Comparison of ENCODE assay signal across 14 mouse cellular contexts in genomic region chr6:30550496-30551192, GRCm38 (mm10). TPM values are rescaled to one million over a fixed set of nuclear protein-coding genes. Genes with fewer than 3 reads are reported as not detected.
A peak's percentile ranks its signal among the peaks of the same experiment; 100 is the strongest.
DNase-seq lines count a peak whose midpoint lies in the region; ATAC-seq lines count a peak whose summit lies in the region.
"Had no signal": no experiment of that assay in that cellular context is flagged by ENCODE, and none has a peak within 500 bp of the region (broad histone marks: within the 10 kb centered on the region; RNA-seq: fewer than 3 reads in every experiment).

No protein-coding gene starts in this region.

- no peak for ATAC-seq in neural tube, embryonic 11.5 days (ENCODE audit: insufficient read depth, low FRiP score, low TSS enrichment)
- ATAC-seq in forebrain, embryonic 12.5 days (ENCODE audit: low FRiP score) = no peak
- ATAC-seq in limb, embryonic 15.5 days (ENCODE audit: insufficient number of reproducible peaks, low FRiP score, low TSS enrichment, low read depth) = no peak
- ATAC-seq in liver, embryonic 12.5 days = no peak
- ATAC-seq: intestine, embryonic 16.5 days; liver, postnatal 0 days had no signal

- H3K4me3 ChIP-seq in neural tube, embryonic 11.5 days (ENCODE audit: low read depth, low read length) = no peak overlapping the region
- no peak overlapping the region for H3K4me3 ChIP-seq in forebrain, embryonic 12.5 days (replicated peaks)
- H3K4me3 ChIP-seq in limb, embryonic 15.5 days = no peak overlapping the region
- H3K4me3 ChIP-seq in liver, embryonic 12.5 days = no peak overlapping the region
- H3K4me3 ChIP-seq: neural tube, embryonic 12.5 days had no signal

- peaks cover 24% of the 10 kb centered on the region for H3K4me1 ChIP-seq in neural tube, embryonic 11.5 days (ENCODE audit: control insufficient read depth, insufficient read depth, low read length)
- H3K4me1 ChIP-seq in forebrain, embryonic 12.5 days = peaks cover 63% of the 10 kb centered on the region
- H3K4me1 ChIP-seq in limb, embryonic 15.5 days = peaks cover 55% of the 10 kb centered on the region
- H3K4me1 ChIP-seq in liver, embryonic 12.5 days = 0 out of 2 replicates have a peak, but pooled peaks cover 3% of the 10 kb centered on the region

- H3K27ac ChIP-seq in neural tube, embryonic 11.5 days (ENCODE audit: low read depth, low read length) = peak overlapping the region; percentile 45; the same call in 1 of the 2 replicates
- peak overlapping the region; percentile 88 for H3K27ac ChIP-seq in forebrain, embryonic 12.5 days
- peak overlapping the region; percentile 83; the same call in 1 of the 2 replicates for H3K27ac ChIP-seq in limb, embryonic 15.5 days
- H3K27ac ChIP-seq in liver, embryonic 12.5 days = no peak overlapping the region
- H3K27ac ChIP-seq: neural tube, embryonic 12.5 days had no signal

- H3K36me3 ChIP-seq in neural tube, embryonic 11.5 days (ENCODE audit: control insufficient read depth, insufficient read depth, low read length) = no peaks in the 10 kb centered on the region
- no peaks in the 10 kb centered on the region for H3K36me3 ChIP-seq in forebrain, embryonic 12.5 days (replicated peaks)
- no peaks in the 10 kb centered on the region for H3K36me3 ChIP-seq in limb, embryonic 15.5 days
- H3K36me3 ChIP-seq in liver, embryonic 12.5 days = no peaks in the 10 kb centered on the region
- H3K36me3 ChIP-seq: neural tube, embryonic 12.5 days had no signal

- DNase-seq in neural tube, embryonic 11.5 days (ENCODE audit: low spot score) = no peak
- DNase-seq in neural tube, embryonic 10.5 days (ENCODE audit: extremely low spot score, low spot score) = no peak
- DNase-seq in right cerebral cortex, postnatal 4 days = no peak
- DNase-seq in adrenal gland, adult 2 months = no peak
- DNase-seq: adrenal gland, adult 8-10 months; cerebellum, adult 2 months; liver, postnatal 0 days had no signal

- H3K27me3 ChIP-seq in neural tube, embryonic 11.5 days (ENCODE audit: control insufficient read depth, insufficient read depth, low read length) = no peaks in the 10 kb centered on the region
- H3K27me3 ChIP-seq in forebrain, embryonic 12.5 days = no peaks in the 10 kb centered on the region
- H3K27me3 ChIP-seq in limb, embryonic 15.5 days = no peaks in the 10 kb centered on the region
- H3K27me3 ChIP-seq in liver, embryonic 12.5 days (replicated peaks) = peaks cover 84% of the 10 kb centered on the region
- H3K27me3 ChIP-seq: neural tube, embryonic 12.5 days had no signal

- whole genome bisulfite sequencing in neural tube, embryonic 11.5 days = 74% methylated on average over 7 of the region's 7 CpGs
- WGBS in forebrain, embryonic 12.5 days = 64% methylated on average over 7 of the region's 7 CpGs
- 67% methylated on average over 7 of the region's 7 CpGs for WGBS in limb, embryonic 15.5 days
- 39% methylated on average over 7 of the region's 7 CpGs for WGBS in liver, embryonic 12.5 days (ENCODE audit: insufficient replicate concordance)

- H3K9ac ChIP-seq in neural tube, embryonic 11.5 days (ENCODE audit: low read length) = no peak overlapping the region
- no peak overlapping the region for H3K9ac ChIP-seq in forebrain, embryonic 12.5 days
- H3K9ac ChIP-seq in limb, embryonic 15.5 days = no peak overlapping the region
- no peak overlapping the region for H3K9ac ChIP-seq in liver, embryonic 12.5 days
- H3K9ac ChIP-seq: liver, postnatal 0 days; neural tube, embryonic 12.5 days had no signal

- H3K4me2 ChIP-seq in neural tube, embryonic 11.5 days (ENCODE audit: low read depth) = no peak overlapping the region
- H3K4me2 ChIP-seq in forebrain, embryonic 12.5 days = no peak overlapping the region
- H3K4me2 ChIP-seq in limb, embryonic 15.5 days = no peak overlapping the region
- H3K4me2 ChIP-seq in liver, embryonic 12.5 days = no peak overlapping the region
- H3K4me2 ChIP-seq: neural tube, embryonic 12.5 days had no signal

- H3K9me3 ChIP-seq in neural tube, embryonic 11.5 days (ENCODE audit: control insufficient read depth, low read length) = no peaks in the 10 kb centered on the region
- H3K9me3 ChIP-seq in forebrain, embryonic 12.5 days = no peaks in the 10 kb centered on the region
- H3K9me3 ChIP-seq in limb, embryonic 15.5 days = no peaks in the 10 kb centered on the region
- H3K9me3 ChIP-seq in liver, embryonic 12.5 days (replicated peaks) = no peaks in the 10 kb centered on the region
- H3K9me3 ChIP-seq: neural tube, embryonic 12.5 days had no signal

RNA-seq across cellular contexts. Expression of gene Cpa2, which starts 9.3 kb away (rescaled TPM):
- 11.3 and 13.1 TPM in 2 replicates for polyA plus RNA-seq in neural tube, embryonic 11.5 days (2014; fragmentation: Nextera tagmentation; extraction: Ambion mirVana)
- 4.6 and 7.0 TPM in 2 replicates for polyA plus RNA-seq in forebrain, embryonic 12.5 days (2016; fragmentation: Nextera tagmentation; extraction: Ambion mirVana)
- 4.8 and 6.7 TPM in 2 replicates for polyA plus RNA-seq in limb, embryonic 15.5 days (2015; fragmentation: Nextera tagmentation; extraction: Ambion mirVana)
- polyA plus RNA-seq in liver, embryonic 12.5 days (2016; fragmentation: Nextera tagmentation; extraction: Ambion mirVana) = 0.77 and 1.2 TPM in 2 replicates
- total RNA-seq in adrenal gland, adult 2 months (2021) = under 1 TPM; 0.69 to 0.98 TPM
- 0.10 TPM in 1 of 2 replicates, not detected in the other for polyA plus RNA-seq in adrenal gland, adult 2 months (2012; rRNA removed)

RNA-seq across cellular contexts. Expression of gene Cpa4, which starts 17.5 kb away (rescaled TPM):
- polyA plus RNA-seq in neural tube, embryonic 11.5 days (2014; fragmentation: Nextera tagmentation; extraction: Ambion mirVana) = 2.1 and 3.6 TPM in 2 replicates
- polyA plus RNA-seq in forebrain, embryonic 12.5 days (2016; fragmentation: Nextera tagmentation; extraction: Ambion mirVana) = 4.7 and 5.2 TPM in 2 replicates
- polyA plus RNA-seq in limb, embryonic 15.5 days (2015; fragmentation: Nextera tagmentation; extraction: Ambion mirVana) = 5.2 and 6.3 TPM in 2 replicates
- 0.12 and 0.35 TPM in 2 replicates for polyA plus RNA-seq in liver, embryonic 12.5 days (2016; fragmentation: Nextera tagmentation; extraction: Ambion mirVana)
- total RNA-seq in adrenal gland, adult 2 months (2021) = 1 to 10 TPM; 1.6 to 2.1 TPM
- polyA plus RNA-seq in adrenal gland, adult 2 months (2012; rRNA removed) = 0.94 and 1.1 TPM in 2 replicates
- total RNA-seq: ES-E14; layer of hippocampus, postnatal 10 days had no signal
- polyA plus RNA-seq: liver, postnatal 0 days had no signal

RNA-seq across cellular contexts. Expression of gene Ssmem1, which starts 41.0 kb away (rescaled TPM):
- polyA plus RNA-seq in neural tube, embryonic 11.5 days (2014; fragmentation: Nextera tagmentation; extraction: Ambion mirVana) = 0.40 and 1.1 TPM in 2 replicates
- polyA plus RNA-seq in forebrain, embryonic 12.5 days (2016; fragmentation: Nextera tagmentation; extraction: Ambion mirVana) = 0.29 and 0.42 TPM in 2 replicates
- polyA plus RNA-seq in limb, embryonic 15.5 days (2015; fragmentation: Nextera tagmentation; extraction: Ambion mirVana) = 0.14 TPM in 1 of 2 replicates, not detected in the other
- 0.14 and 0.23 TPM in 2 replicates for polyA plus RNA-seq in liver, embryonic 12.5 days (2016; fragmentation: Nextera tagmentation; extraction: Ambion mirVana)
- under 1 TPM in 1 of 2 experiments, not detected in 1; 0.28 TPM for total RNA-seq in adrenal gland, adult 2 months (2021)
- not detected in 2 replicates for polyA plus RNA-seq in adrenal gland, adult 2 months (2012; rRNA removed)
- polyA plus RNA-seq: intestine, embryonic 16.5 days; liver, postnatal 0 days had no signal

RNA-seq across cellular contexts. Expression of gene Tmem209, which starts 41.1 kb away (rescaled TPM):
- polyA plus RNA-seq in neural tube, embryonic 11.5 days (2014; fragmentation: Nextera tagmentation; extraction: Ambion mirVana) = 38.6 and 41.5 TPM in 2 replicates
- 48.1 and 49.4 TPM in 2 replicates for polyA plus RNA-seq in forebrain, embryonic 12.5 days (2016; fragmentation: Nextera tagmentation; extraction: Ambion mirVana)
- polyA plus RNA-seq in limb, embryonic 15.5 days (2015; fragmentation: Nextera tagmentation; extraction: Ambion mirVana) = 28.0 and 28.1 TPM in 2 replicates
- polyA plus RNA-seq in liver, embryonic 12.5 days (2016; fragmentation: Nextera tagmentation; extraction: Ambion mirVana) = 29.2 and 30.9 TPM in 2 replicates
- 10 to 100 TPM; 24.2 to 28.0 TPM for total RNA-seq in adrenal gland, adult 2 months (2021)
- polyA plus RNA-seq in adrenal gland, adult 2 months (2012; rRNA removed) = 32.8 and 43.3 TPM in 2 replicates
